Mouse (Mus musculus): ENCODE measurements around the gene Washc1. TPM values are rescaled to one million over a fixed set of nuclear protein-coding genes. Genes with fewer than 3 reads are reported as not detected.
"Not testable (repeated sequence)": the region's sequence is repeated elsewhere in the genome, so short reads cannot be mapped to it uniquely, and the experiment has no call there.

Washc1 gene
- polyA plus RNA-seq (2016; fragmentation: Nextera tagmentation; extraction: Ambion mirVana), result 40.2 and 41.7 TPM in 2 replicates

DNA sequence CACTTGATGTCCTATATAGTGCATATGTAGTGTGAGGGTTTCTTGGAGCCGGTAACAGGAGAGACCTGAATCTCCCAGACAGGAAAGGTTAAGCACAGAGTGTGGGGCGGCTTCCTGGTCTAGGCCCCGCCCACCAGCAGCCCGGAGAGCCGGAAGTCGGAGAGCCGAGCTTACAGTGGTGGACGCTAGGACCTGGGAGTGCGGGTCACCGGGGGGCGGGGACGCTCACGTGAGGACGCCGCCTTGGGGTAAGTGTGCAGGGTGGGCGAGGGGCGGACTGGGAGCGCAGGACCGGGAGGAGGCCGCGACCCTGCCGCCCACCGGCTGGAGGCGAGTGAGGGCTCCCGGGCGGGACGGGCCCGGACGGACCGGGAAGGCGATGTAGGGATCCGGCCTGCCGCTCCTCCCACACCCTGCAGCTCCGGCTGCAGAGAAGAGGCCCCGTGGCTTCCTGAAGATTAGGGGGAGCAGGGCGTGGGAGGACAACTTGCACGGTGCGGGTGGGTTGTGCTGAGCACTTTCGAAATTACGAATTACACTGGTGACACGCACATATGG lies at the start of gene Washc1:
TSS of gene Washc1 (plus strand) at position 144 of the 558 bp plus-strand sequence.
- Histone ChIP-seq H3K27ac (peak within 1 kb of the TSS; percentile 74), H3K27me3 (no peaks in the 10 kb centered on the region), H3K9me3 (no peaks in the 10 kb centered on the region), H3K4me1 (peaks cover 8% of the 10 kb centered on the region), H3K4me3 (peak within 1 kb of the TSS; percentile 86), H3K36me3 (peaks cover 30% of the 10 kb centered on the region), H3K9ac (peak within 1 kb of the TSS; percentile 83), H3K4me2 (replicated peaks) (peak within 1 kb of the TSS; percentile 64)
- WGBS, result under 1% methylated on average over 31 of the region's 41 CpGs
- peak; percentile 98 for ATAC-seq (ENCODE audit: insufficient number of reproducible peaks, insufficient read depth, low FRiP score, low TSS enrichment)

DNA sequence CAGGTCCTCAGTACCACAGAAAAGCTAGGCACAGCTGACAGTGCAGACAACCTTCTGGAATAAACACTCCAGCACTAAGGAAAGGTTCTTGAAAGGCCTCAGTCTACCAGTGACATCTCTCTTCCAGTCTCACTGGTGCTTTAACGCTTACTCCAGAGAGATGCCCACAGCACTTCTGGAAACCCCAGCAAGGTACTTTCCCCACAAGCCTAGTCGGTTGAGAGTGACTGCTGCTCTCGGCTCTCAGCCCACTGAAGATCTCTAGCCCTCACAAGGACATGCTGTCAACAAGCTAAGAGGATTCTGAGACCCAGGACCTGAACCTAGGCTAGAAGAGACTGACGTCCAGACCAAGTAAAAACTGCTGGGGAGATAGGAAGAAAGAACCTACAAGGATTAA lies 46.2 kb upstream of the Washc1 start:
- H3K9ac ChIP-seq, result no peak overlapping the region
- no peaks in the 10 kb centered on the region for H3K9me3 ChIP-seq
- 88% methylated on average over 4 of the region's 4 CpGs for WGBS

GRCm38 (mm10) chr17:66069036-66069435 lies 42.3 kb upstream of the Washc1 start:
- not testable (repeated sequence) for H3K27me3 ChIP-seq; H3K9ac ChIP-seq; ATAC-seq (ENCODE audit: insufficient number of reproducible peaks, insufficient read depth, low FRiP score, low TSS enrichment); H3K27ac ChIP-seq; H3K9me3 ChIP-seq; H3K36me3 ChIP-seq; H3K4me2 ChIP-seq (replicated peaks); H3K4me1 ChIP-seq; H3K4me3 ChIP-seq
- WGBS, result 84% methylated on average over 2 of the region's 2 CpGs

More for the DNA sequence above, 46.2 kb upstream of the Washc1 start:
- Histone ChIP-seq H3K27ac (no peak overlapping the region), H3K4me2 (replicated peaks) (no peak overlapping the region), H3K27me3 (no peaks in the 10 kb centered on the region), H3K4me3 (no peak overlapping the region), H3K36me3 (no peaks in the 10 kb centered on the region), H3K4me1 (peaks cover 3% of the 10 kb centered on the region; the same call in 1 of the 2 replicates)
- ATAC-seq (ENCODE audit: insufficient number of reproducible peaks, insufficient read depth, low FRiP score, low TSS enrichment), result no peak

GRCm38 (mm10) chr17:66073971-66074370 lies 37.4 kb upstream of the Washc1 start:
- 88% methylated on average over 7 of the region's 7 CpGs for WGBS
- no peak for ATAC-seq (ENCODE audit: insufficient number of reproducible peaks, insufficient read depth, low FRiP score, low TSS enrichment)

DNA sequence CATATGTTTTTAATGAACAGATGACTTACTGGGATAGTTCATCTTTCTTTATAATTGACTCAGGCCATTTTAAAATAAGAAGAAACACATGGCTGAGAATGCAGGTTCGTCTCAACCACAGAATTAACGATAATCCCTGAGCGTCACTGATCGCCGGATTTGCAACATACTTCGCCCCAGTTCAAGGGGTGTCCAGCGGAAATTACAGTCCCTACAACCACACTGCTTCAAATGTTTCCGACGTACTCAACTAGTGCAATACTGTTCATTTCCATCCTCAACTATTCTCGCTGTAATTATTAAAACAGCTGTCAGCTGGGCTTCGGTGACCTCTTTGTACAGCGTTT lies 35.5 kb upstream of the Washc1 start:
- H3K9me3 ChIP-seq, result no peaks in the 10 kb centered on the region
- ATAC-seq (ENCODE audit: insufficient number of reproducible peaks, insufficient read depth, low FRiP score, low TSS enrichment), result no peak
- peak overlapping the region; percentile 80 for H3K9ac ChIP-seq
- H3K4me2 ChIP-seq (replicated peaks), result peak overlapping the region; percentile 78
- H3K36me3 ChIP-seq, result peaks cover 6% of the 10 kb centered on the region; the same call in 1 of the 2 replicates
- peak overlapping the region; percentile 88; the same call in 1 of the 2 replicates for H3K27ac ChIP-seq
- WGBS, result 3% methylated on average over 12 of the region's 12 CpGs
- peak overlapping the region; percentile 94 for H3K4me3 ChIP-seq
- peaks cover 15% of the 10 kb centered on the region; the same call in 1 of the 2 replicates for H3K4me1 ChIP-seq
- H3K27me3 ChIP-seq, result no peaks in the 10 kb centered on the region

More at GRCm38 (mm10) chr17:66073971-66074370, 37.4 kb upstream of the Washc1 start:
- no peaks in the 10 kb centered on the region for H3K9me3 ChIP-seq
- no peak overlapping the region for H3K9ac ChIP-seq
- H3K27me3 ChIP-seq, result no peaks in the 10 kb centered on the region
- no peak overlapping the region for H3K27ac ChIP-seq
- no peak overlapping the region for H3K4me3 ChIP-seq
- no peaks in the 10 kb centered on the region for H3K36me3 ChIP-seq
- peaks cover 15% of the 10 kb centered on the region; the same call in 1 of the 2 replicates for H3K4me1 ChIP-seq
- no peak overlapping the region for H3K4me2 ChIP-seq (replicated peaks)

- peak; percentile 87 for ATAC-seq (ENCODE audit: insufficient number of reproducible peaks, insufficient read depth, low FRiP score, low TSS enrichment)
Observed at GRCm38 (mm10) chr17:66076174-66076927, 35.0 kb upstream of the Washc1 start.

DNA sequence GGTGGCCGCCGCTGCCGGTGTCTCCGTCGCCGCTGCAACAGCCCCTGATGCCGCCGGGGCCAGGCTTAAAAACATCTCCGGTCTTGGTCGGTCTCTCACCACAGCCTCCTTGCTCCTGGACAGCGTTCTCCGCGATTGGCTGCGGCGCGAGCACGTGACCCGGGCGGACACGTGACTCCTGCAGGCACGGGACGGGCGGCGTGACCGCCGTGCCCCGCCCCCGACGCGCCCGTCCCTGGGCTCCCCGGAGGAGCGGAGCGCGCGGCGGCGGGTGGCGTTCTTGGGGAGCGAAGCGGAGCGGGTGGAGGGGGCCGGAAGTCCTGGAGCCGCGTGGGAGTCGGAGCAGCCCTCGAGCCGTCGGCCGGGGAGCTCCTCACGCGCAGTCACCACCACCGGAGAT lies 34.4 kb upstream of the Washc1 start, which contains the start of gene Ankrd12:
TSS of gene Ankrd12 (minus strand) at position 156 of the 400 bp plus-strand sequence.
- Histone ChIP-seq H3K4me3 (peak within 1 kb of the TSS; percentile 94), H3K9ac (peak within 1 kb of the TSS; percentile 80), H3K4me2 (replicated peaks) (peak within 1 kb of the TSS; percentile 78), H3K27ac (peak within 1 kb of the TSS; percentile 88), H3K36me3 (peaks cover 15% of the 10 kb centered on the region), H3K4me1 (peaks cover 15% of the 10 kb centered on the region; the same call in 1 of the 2 replicates), H3K9me3 (no peaks in the 10 kb centered on the region), H3K27me3 (no peaks in the 10 kb centered on the region)
- under 1% methylated on average over 53 of the region's 53 CpGs for WGBS
- ATAC-seq (ENCODE audit: insufficient number of reproducible peaks, insufficient read depth, low FRiP score, low TSS enrichment), result peak; percentile 90

More at GRCm38 (mm10) chr17:66076174-66076927, 35.0 kb upstream of the Washc1 start:
- H3K9ac ChIP-seq, result peak overlapping the region; percentile 80
- H3K9me3 ChIP-seq, result no peaks in the 10 kb centered on the region
- H3K27ac ChIP-seq, result peak overlapping the region; percentile 88
- H3K36me3 ChIP-seq, result peaks cover 11% of the 10 kb centered on the region
- no peaks in the 10 kb centered on the region for H3K27me3 ChIP-seq
- under 1% methylated on average over 90 of the region's 95 CpGs for WGBS
- H3K4me2 ChIP-seq (replicated peaks), result peak overlapping the region; percentile 78
- H3K4me3 ChIP-seq, result peak overlapping the region; percentile 94
- H3K4me1 ChIP-seq, result peaks cover 15% of the 10 kb centered on the region; the same call in 1 of the 2 replicates

GRCm38 (mm10) chr17:66077437-66077850 lies 33.9 kb upstream of the Washc1 start:
- Histone ChIP-seq H3K9me3 (no peaks in the 10 kb centered on the region), H3K36me3 (peaks cover 15% of the 10 kb centered on the region), H3K4me1 (peaks cover 15% of the 10 kb centered on the region; the same call in 1 of the 2 replicates), H3K4me2 (replicated peaks) (peak overlapping the region; percentile 78), H3K9ac (peak overlapping the region; percentile 80), H3K27ac (peak overlapping the region; percentile 88), H3K27me3 (no peaks in the 10 kb centered on the region), H3K4me3 (peak overlapping the region; percentile 94)
- ATAC-seq (ENCODE audit: insufficient number of reproducible peaks, insufficient read depth, low FRiP score, low TSS enrichment), result peak; percentile 74
- WGBS, result 2% methylated on average over 23 of the region's 23 CpGs

DNA sequence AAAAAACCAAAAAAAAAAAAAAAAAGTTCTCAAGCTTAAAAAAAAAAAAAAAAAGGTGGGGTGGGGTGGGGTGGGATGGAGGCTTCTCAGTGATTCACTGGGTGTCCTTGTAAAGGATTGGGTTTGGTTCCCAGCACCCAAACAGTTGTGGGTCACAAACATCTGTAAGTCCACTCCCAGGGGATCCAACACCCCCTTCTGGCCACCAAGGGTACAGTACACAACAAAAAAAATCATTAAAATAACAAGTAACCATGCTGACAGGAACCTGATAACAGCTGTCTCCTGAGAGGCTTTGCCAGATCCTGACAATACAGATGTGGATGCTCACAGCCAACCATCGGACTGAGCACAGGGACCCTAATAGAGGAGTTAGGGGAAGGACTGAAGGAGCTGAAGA lies 26.9 kb upstream of the Washc1 start:
- no peak overlapping the region for H3K4me2 ChIP-seq (replicated peaks)
- no peak overlapping the region for H3K4me3 ChIP-seq
- WGBS, result 74% methylated on average over 1 of the region's 1 CpGs
- H3K36me3 ChIP-seq, result peaks cover 46% of the 10 kb centered on the region
- H3K4me1 ChIP-seq, result no peaks in the 10 kb centered on the region
- H3K27me3 ChIP-seq, result no peaks in the 10 kb centered on the region
- H3K9me3 ChIP-seq, result no peaks in the 10 kb centered on the region
- H3K9ac ChIP-seq, result no peak overlapping the region
- ATAC-seq (ENCODE audit: insufficient number of reproducible peaks, insufficient read depth, low FRiP score, low TSS enrichment), result no peak
- H3K27ac ChIP-seq, result no peak overlapping the region

GRCm38 (mm10) chr17:66085038-66085437 lies 26.3 kb upstream of the Washc1 start:
- no peaks in the 10 kb centered on the region for H3K9me3 ChIP-seq
- H3K4me2 ChIP-seq (replicated peaks), result no peak overlapping the region
- H3K4me3 ChIP-seq, result no peak overlapping the region
- H3K4me1 ChIP-seq, result no peaks in the 10 kb centered on the region
- no peak overlapping the region for H3K27ac ChIP-seq
- 93% methylated on average over 1 of the region's 1 CpGs for WGBS
- peaks cover 46% of the 10 kb centered on the region for H3K36me3 ChIP-seq
- ATAC-seq (ENCODE audit: insufficient number of reproducible peaks, insufficient read depth, low FRiP score, low TSS enrichment), result no peak
- no peaks in the 10 kb centered on the region for H3K27me3 ChIP-seq
- no peak overlapping the region for H3K9ac ChIP-seq

- Histone ChIP-seq H3K4me3 (no peak overlapping the region), H3K4me2 (replicated peaks) (no peak overlapping the region), H3K4me1 (peaks cover 3% of the 10 kb centered on the region; the same call in 1 of the 2 replicates), H3K27ac (no peak overlapping the region), H3K9ac (no peak overlapping the region), H3K27me3 (no peaks in the 10 kb centered on the region), H3K36me3 (peaks cover 35% of the 10 kb centered on the region), H3K9me3 (no peaks in the 10 kb centered on the region)
- ATAC-seq (ENCODE audit: insufficient number of reproducible peaks, insufficient read depth, low FRiP score, low TSS enrichment), result no peak
Observed at GRCm38 (mm10) chr17:66090251-66090650, 21.1 kb upstream of the Washc1 start.

GRCm38 (mm10) chr17:66091392-66091791 lies 20.0 kb upstream of the Washc1 start:
- Histone ChIP-seq H3K36me3 (peaks cover 24% of the 10 kb centered on the region), H3K9me3 (no peaks in the 10 kb centered on the region), H3K27ac (no peak overlapping the region), H3K4me2 (replicated peaks) (no peak overlapping the region), H3K4me3 (no peak overlapping the region), H3K9ac (no peak overlapping the region), H3K27me3 (no peaks in the 10 kb centered on the region), H3K4me1 (peaks cover 3% of the 10 kb centered on the region; the same call in 1 of the 2 replicates)
- no peak for ATAC-seq (ENCODE audit: insufficient number of reproducible peaks, insufficient read depth, low FRiP score, low TSS enrichment)
- WGBS, result 88% methylated on average over 2 of the region's 2 CpGs

Data from embryonic facial prominence, embryonic 12.5 days (tissue).